Mouse (Mus musculus): Measurements from ENCODE around the gene Chtop. TPM values are rescaled to one million over a fixed set of nuclear protein-coding genes. Genes with fewer than 3 reads are reported as not detected.

Chtop gene
- total RNA-seq, 2 experiments from 2014 or later, result 85.7 to 99.3 TPM

DNA sequence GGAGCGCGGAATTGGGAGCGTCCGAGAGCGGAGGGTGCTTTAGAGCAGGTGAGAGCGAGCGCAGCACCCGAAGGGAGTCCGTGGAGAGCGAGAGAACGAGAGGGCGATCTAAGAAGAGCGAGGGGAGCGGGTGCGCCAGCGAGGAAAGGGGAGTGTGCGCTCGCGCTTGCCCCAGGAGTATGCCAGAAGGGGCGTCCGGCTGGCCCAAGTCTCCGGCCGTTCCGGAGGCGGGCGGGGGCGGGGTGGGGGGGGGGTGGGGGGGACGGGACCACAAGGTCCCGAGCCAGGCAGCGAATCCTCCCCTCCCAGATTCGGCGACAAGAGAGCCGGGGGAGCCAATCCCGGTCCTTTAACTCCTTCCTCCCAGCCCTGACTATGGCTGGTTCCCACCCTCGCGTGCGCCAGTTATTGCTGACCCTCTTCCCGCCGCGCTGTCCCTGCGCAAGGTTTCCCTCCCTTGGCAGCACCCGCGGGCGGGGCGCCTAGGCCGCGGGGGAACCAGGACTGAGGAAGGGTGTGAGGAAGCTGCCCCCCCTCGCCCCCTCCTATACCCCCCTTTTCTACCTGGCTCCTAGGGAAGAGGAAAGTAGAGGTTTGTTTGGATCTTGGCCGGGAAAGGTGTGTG lies 43.5 kb downstream of the Chtop start, which contains the start of gene Npr1:
Gene Npr1 (minus strand): TSS at position 181 of the 625 bp plus-strand sequence.
- peak; percentile 31 for ATAC-seq (ENCODE audit: poor library complexity, severe bottlenecking)

DNA sequence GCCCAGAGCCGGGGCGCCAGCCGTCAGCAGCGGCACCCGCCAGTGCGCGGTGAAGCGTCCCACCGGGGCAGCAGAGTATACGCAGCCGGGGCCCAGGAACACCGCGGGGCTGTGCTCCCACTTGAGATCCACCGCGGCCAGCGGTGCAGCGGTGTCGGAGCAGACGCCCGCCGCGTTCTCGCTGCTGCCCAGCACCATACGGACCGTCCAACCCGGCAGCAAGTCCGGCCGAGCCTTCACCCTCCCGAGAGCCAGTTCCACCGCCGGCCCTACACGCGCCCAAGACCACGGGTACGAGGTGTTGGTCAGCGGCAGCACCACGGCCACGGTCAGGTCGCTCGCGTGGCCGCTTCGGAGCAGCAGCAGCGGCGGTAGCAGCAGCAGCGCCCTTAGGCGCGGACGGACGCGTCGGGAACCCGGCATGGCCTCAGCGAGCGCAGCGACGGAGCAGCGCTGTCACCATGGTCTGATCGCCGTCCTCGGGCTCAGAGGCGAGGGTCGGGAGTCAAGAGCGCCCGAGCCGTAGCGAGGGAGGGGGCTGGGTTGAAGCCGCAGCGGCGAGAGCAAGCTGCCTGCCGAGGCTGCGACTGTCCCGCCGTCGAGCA lies 44.1 kb downstream of the Chtop start:
- peak; percentile 20; the same call in 1 of the 2 replicates for ATAC-seq (ENCODE audit: poor library complexity, severe bottlenecking)

GRCm38 (mm10) chr3:90464552-90465080 lies 44.7 kb downstream of the Chtop start:
- ATAC-seq (ENCODE audit: poor library complexity, severe bottlenecking), result peak; percentile 34

DNA sequence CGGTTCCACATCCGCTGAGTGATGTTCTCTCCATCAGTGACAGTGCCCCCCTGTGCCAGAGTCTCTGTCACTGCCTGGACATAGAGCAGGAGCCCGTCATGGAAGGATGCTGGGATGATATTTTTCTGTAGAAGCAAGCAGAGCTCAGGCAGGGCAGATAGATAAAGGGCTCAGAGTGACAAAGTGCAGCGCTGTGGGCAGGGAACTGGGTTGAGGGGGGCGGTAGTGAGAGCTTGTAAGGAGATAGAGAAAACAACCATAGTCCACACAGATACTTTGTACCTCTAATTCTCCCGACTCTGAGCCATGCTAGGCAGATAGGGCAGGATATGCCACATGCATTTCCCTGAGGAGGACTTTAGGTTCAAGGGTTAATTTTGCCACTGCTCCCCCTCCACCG lies 46.7 kb downstream of the Chtop start:
- ATAC-seq (ENCODE audit: poor library complexity, severe bottlenecking), result no peak

GRCm38 (mm10) chr3:90461935-90462334 lies 47.4 kb downstream of the Chtop start:
- ATAC-seq (ENCODE audit: poor library complexity, severe bottlenecking), result no peak

DNA sequence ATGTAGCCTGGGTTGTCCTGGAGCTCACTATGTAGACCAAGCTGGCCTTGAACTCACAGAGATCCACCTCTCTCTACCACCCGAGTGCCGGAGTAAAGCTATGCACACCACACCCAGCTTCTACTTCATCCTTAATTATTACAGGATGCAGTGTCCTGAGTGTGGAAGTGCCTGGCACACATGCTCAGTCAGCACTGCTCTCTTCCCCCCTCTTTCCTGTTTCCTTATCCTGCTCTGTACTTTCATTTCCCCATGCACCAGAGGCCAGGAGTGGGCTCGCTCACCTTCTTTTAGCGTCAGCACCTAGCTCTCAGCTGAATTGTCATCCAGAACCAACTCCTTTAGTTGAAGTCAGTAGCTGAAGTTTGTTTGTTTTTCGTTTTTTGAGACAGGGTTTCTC lies 49.0 kb downstream of the Chtop start:
- no peak for ATAC-seq (ENCODE audit: poor library complexity, severe bottlenecking)

- no peak for ATAC-seq (ENCODE audit: poor library complexity, severe bottlenecking)
These were observed 49.6 kb downstream of the Chtop start for GRCm38 (mm10) chr3:90459727-90460126.

- ATAC-seq (ENCODE audit: poor library complexity, severe bottlenecking), result no peak
These were observed 54.4 kb downstream of the Chtop start for GRCm38 (mm10) chr3:90454931-90455330.

- no peak for ATAC-seq (ENCODE audit: poor library complexity, severe bottlenecking)
These were observed 57.8 kb downstream of the Chtop start for GRCm38 (mm10) chr3:90451396-90452095.

- no peak for ATAC-seq (ENCODE audit: poor library complexity, severe bottlenecking)
These were observed 58.4 kb downstream of the Chtop start for GRCm38 (mm10) chr3:90450874-90451273.

Other genes starting within 250 kb of the Chtop start
- 30.8 and 38.1 TPM in 2 replicates for gene Dennd4b, start 244.3 kb downstream of the Chtop start, total RNA-seq (2015)
- gene Dennd4b, start 244.3 kb downstream of the Chtop start, total RNA-seq (2017), result 20.0 and 21.2 TPM in 2 replicates
- 91.6 and 110 TPM in 2 replicates for gene Gatad2b, start 216.3 kb downstream of the Chtop start, total RNA-seq (2015)
- gene Gatad2b, start 216.3 kb downstream of the Chtop start, total RNA-seq (2017), result 25.3 and 33.5 TPM in 2 replicates
- 0.21 and 0.33 TPM in 2 replicates for gene Slc27a3, start 119.6 kb downstream of the Chtop start, total RNA-seq (2015)
- gene Slc27a3, start 119.6 kb downstream of the Chtop start, total RNA-seq (2017), result 1.1 and 3.0 TPM in 2 replicates
- gene Ints3, start 75.9 kb downstream of the Chtop start, total RNA-seq (2015), result 13.7 and 14.7 TPM in 2 replicates
- 14.9 and 20.5 TPM in 2 replicates for gene Ints3, start 75.9 kb downstream of the Chtop start, total RNA-seq (2017)
- not detected in 2 replicates for gene Npr1, start 43.6 kb downstream of the Chtop start, total RNA-seq (2015)
- 0.08 TPM in 1 of 2 replicates, not detected in the other for gene Npr1, start 43.6 kb downstream of the Chtop start, total RNA-seq (2017)
- gene Ilf2, start 33.4 kb downstream of the Chtop start, total RNA-seq (2015), result 51.8 and 57.3 TPM in 2 replicates
- 103 and 111 TPM in 2 replicates for gene Ilf2, start 33.4 kb downstream of the Chtop start, total RNA-seq (2017)
- 41.6 and 47.3 TPM in 2 replicates for gene Snapin, start 18.5 kb downstream of the Chtop start, total RNA-seq (2015)
- gene Snapin, start 18.5 kb downstream of the Chtop start, total RNA-seq (2017), result 40.9 and 49.5 TPM in 2 replicates
- 70.5 and 89.5 TPM in 2 replicates for gene S100a1, start 4.9 kb upstream of the Chtop start, total RNA-seq (2015)
- 50.9 and 80.4 TPM in 2 replicates for gene S100a1, start 4.9 kb upstream of the Chtop start, total RNA-seq (2017)
- 121 and 128 TPM in 2 replicates for gene S100a13, start 4.9 kb upstream of the Chtop start, total RNA-seq (2015)
- 141 and 179 TPM in 2 replicates for gene S100a13, start 4.9 kb upstream of the Chtop start, total RNA-seq (2017)
- not detected in 2 replicates for gene S100a14, start 17.4 kb upstream of the Chtop start, total RNA-seq (2015)
- gene S100a14, start 17.4 kb upstream of the Chtop start, total RNA-seq (2017), result 0.16 TPM in 1 of 2 replicates, not detected in the other
- gene S100a16, start 27.8 kb upstream of the Chtop start, total RNA-seq (2015), result not detected in 2 replicates
- not detected in 2 replicates for gene S100a16, start 27.8 kb upstream of the Chtop start, total RNA-seq (2017)
- gene S100a3, start 51.1 kb upstream of the Chtop start, total RNA-seq (2015), result 0.66 TPM in 1 of 2 replicates, not detected in the other
- not detected in 2 replicates for gene S100a3, start 51.1 kb upstream of the Chtop start, total RNA-seq (2017)
- not detected in 2 replicates for gene S100a2, start 80.7 kb upstream of the Chtop start, total RNA-seq (2015)
- not detected in 2 replicates for gene S100a2, start 80.7 kb upstream of the Chtop start, total RNA-seq (2017)
- not detected in 2 replicates for gene Gm42674, start 92.4 kb upstream of the Chtop start, total RNA-seq (2015)
- 2.9 and 5.7 TPM in 2 replicates for gene Gm42674, start 92.4 kb upstream of the Chtop start, total RNA-seq (2017)
- gene S100a4, start 94.3 kb upstream of the Chtop start, total RNA-seq (2015), result 2,878 and 2,936 TPM in 2 replicates
- gene S100a4, start 94.3 kb upstream of the Chtop start, total RNA-seq (2017), result 3,102 and 3,469 TPM in 2 replicates
- not detected in 2 replicates for gene S100a5, start 99.0 kb upstream of the Chtop start, total RNA-seq (2015)
- 3.4 TPM in 1 of 2 replicates, not detected in the other for gene S100a5, start 99.0 kb upstream of the Chtop start, total RNA-seq (2017)
- gene S100a6, start 103.4 kb upstream of the Chtop start, total RNA-seq (2015), result 2,141 and 2,313 TPM in 2 replicates
- gene S100a6, start 103.4 kb upstream of the Chtop start, total RNA-seq (2017), result 1,043 and 1,047 TPM in 2 replicates
- gene S100a7a, start 144.5 kb upstream of the Chtop start, total RNA-seq (2015), result 0.11 and 0.31 TPM in 2 replicates
- 0.29 TPM in 1 of 2 replicates, not detected in the other for gene S100a7a, start 144.5 kb upstream of the Chtop start, total RNA-seq (2017)
- gene S100a8, start 159.5 kb upstream of the Chtop start, total RNA-seq (2015), result 16,705 and 21,369 TPM in 2 replicates
- gene S100a8, start 159.5 kb upstream of the Chtop start, total RNA-seq (2017), result 18,572 and 19,307 TPM in 2 replicates
- 25,767 and 33,746 TPM in 2 replicates for gene S100a9, start 186.2 kb upstream of the Chtop start, total RNA-seq (2015)
- gene S100a9, start 186.2 kb upstream of the Chtop start, total RNA-seq (2017), result 12,484 and 18,004 TPM in 2 replicates
- 0.07 TPM in 1 of 2 replicates, not detected in the other for gene Pglyrp4, start 217.4 kb upstream of the Chtop start, total RNA-seq (2015)
- 0.28 and 0.44 TPM in 2 replicates for gene Pglyrp4, start 217.4 kb upstream of the Chtop start, total RNA-seq (2017)